Comparison of ENCODE assay signal across 23 mouse cellular contexts in genomic region chr3:138217631-138218264, GRCm38 (mm10). TPM values are rescaled to one million over a fixed set of nuclear protein-coding genes. Genes with fewer than 3 reads are reported as not detected.
DNase-seq lines count a peak whose midpoint lies in the region; ATAC-seq and TF ChIP-seq lines count a peak whose summit lies in the region.
"Had no signal": no experiment of that assay in that cellular context is flagged by ENCODE, and none has a peak within 500 bp of the region (broad histone marks: within the 10 kb centered on the region; RNA-seq: fewer than 3 reads in every experiment).

Gene Adh7, plus strand, starts transcription at chr3:138217760.

- no peak for DNase-seq in embryonic facial prominence, embryonic 10.5 days (ENCODE audit: low spot score)
- DNase-seq in 3T3-L1 (ENCODE audit: low read depth, low spot score) (peak; percentile 92), adipocyte (ENCODE audit: low spot score) (peak; percentile 62), liver (no peak)
- DNase-seq in limb, embryonic 14.5 days (ENCODE audit: low spot score): peak; percentile 42
- DNase-seq in forebrain, embryonic 10.5 days (ENCODE audit: extremely low spot score, low spot score): no peak
- DNase-seq: cerebellum, adult 11-12 months; cerebellum, postnatal 14 days; forebrain, postnatal 0 days; heart, postnatal 10 days; kidney, adult 2 months; kidney, postnatal 10 days; right cerebral cortex, postnatal 25 days; thymus, adult 2 months had no signal

- no peaks in the 10 kb centered on the region for H3K9me3 ChIP-seq in embryonic facial prominence, embryonic 12.5 days
- H3K9me3 ChIP-seq in embryonic facial prominence, embryonic 10.5 days: no peaks in the 10 kb centered on the region
- H3K9me3 ChIP-seq in limb, embryonic 14.5 days (ENCODE audit: control insufficient read depth, low read length): 0 out of 2 replicates have a peak, but pooled peaks cover 3% of the 10 kb centered on the region
- no peaks in the 10 kb centered on the region for H3K9me3 ChIP-seq in forebrain, embryonic 10.5 days
- H3K9me3 ChIP-seq: midbrain, embryonic 13.5 days; stomach, embryonic 15.5 days had no signal

- TF ChIP-seq POLR2A in limb, embryonic 14.5 days (IDR thresholded peaks at IDR 0.05; ENCODE audit: borderline replicate concordance, extremely low read depth, insufficient read depth, insufficient read length): no peak

- H3K4me3 ChIP-seq in embryonic facial prominence, embryonic 12.5 days: no peak within 1 kb of the TSS
- H3K4me3 ChIP-seq in embryonic facial prominence, embryonic 10.5 days: no peak within 1 kb of the TSS
- H3K4me3 ChIP-seq in limb, embryonic 14.5 days (replicated peaks; ENCODE audit: low read length): no peak within 1 kb of the TSS
- H3K4me3 ChIP-seq in forebrain, embryonic 10.5 days: no peak within 1 kb of the TSS
- H3K4me3 ChIP-seq: layer of hippocampus, adult 2 months; midbrain, embryonic 13.5 days; stomach, embryonic 15.5 days had no signal

- peak within 1 kb of the TSS; percentile 50; the same call in 1 of the 2 replicates for H3K27ac ChIP-seq in embryonic facial prominence, embryonic 12.5 days
- H3K27ac ChIP-seq in embryonic facial prominence, embryonic 10.5 days (replicated peaks): no peak within 1 kb of the TSS
- 0 out of 2 replicates have a peak within 1 kb of the TSS, but pooled peaks have one; percentile 27 for H3K27ac ChIP-seq in limb, embryonic 14.5 days (replicated peaks; ENCODE audit: low read depth, low read length)
- H3K27ac ChIP-seq in forebrain, embryonic 10.5 days: no peak within 1 kb of the TSS
- H3K27ac ChIP-seq: layer of hippocampus, adult 2 months; liver, embryonic 14.5 days; midbrain, embryonic 13.5 days; stomach, embryonic 15.5 days had no signal

- no peaks in the 10 kb centered on the region for H3K27me3 ChIP-seq in embryonic facial prominence, embryonic 12.5 days
- H3K27me3 ChIP-seq in embryonic facial prominence, embryonic 10.5 days (replicated peaks; ENCODE audit: low read depth, poor library complexity, severe bottlenecking): no peaks in the 10 kb centered on the region
- H3K27me3 ChIP-seq in limb, embryonic 14.5 days (ENCODE audit: control insufficient read depth, insufficient read depth, low read length): no peaks in the 10 kb centered on the region
- no peaks in the 10 kb centered on the region for H3K27me3 ChIP-seq in forebrain, embryonic 10.5 days (ENCODE audit: poor library complexity, severe bottlenecking)
- H3K27me3 ChIP-seq: midbrain, embryonic 13.5 days; Patski; stomach, embryonic 15.5 days had no signal

- H3K9ac ChIP-seq in embryonic facial prominence, embryonic 12.5 days: no peak within 1 kb of the TSS
- no peak within 1 kb of the TSS for H3K9ac ChIP-seq in limb, embryonic 14.5 days (ENCODE audit: low read depth, low read length, severe bottlenecking)
- H3K9ac ChIP-seq: forebrain, postnatal 0 days; liver, embryonic 14.5 days; midbrain, embryonic 13.5 days; stomach, embryonic 15.5 days had no signal

- peaks cover 7% of the 10 kb centered on the region; the same call in 1 of the 2 replicates for H3K4me1 ChIP-seq in embryonic facial prominence, embryonic 12.5 days
- H3K4me1 ChIP-seq in embryonic facial prominence, embryonic 10.5 days: peaks cover 7% of the 10 kb centered on the region
- H3K4me1 ChIP-seq in limb, embryonic 14.5 days (ENCODE audit: control insufficient read depth, insufficient read depth, low read length): no peaks in the 10 kb centered on the region
- peaks cover 12% of the 10 kb centered on the region for H3K4me1 ChIP-seq in forebrain, embryonic 10.5 days
- H3K4me1 ChIP-seq: stomach, embryonic 15.5 days had no signal

- no peak for ATAC-seq in embryonic facial prominence, embryonic 12.5 days (ENCODE audit: insufficient number of reproducible peaks, insufficient read depth, low FRiP score, low TSS enrichment)
- no peak for ATAC-seq in limb, embryonic 14.5 days (ENCODE audit: low FRiP score, low read depth)
- ATAC-seq: activated CD4-positive, CD25-positive, alpha-beta regulatory T cell, adult 4 months; forebrain, postnatal 0 days; midbrain, embryonic 13.5 days; Patski had no signal

- H3K36me3 ChIP-seq in embryonic facial prominence, embryonic 12.5 days: no peaks in the 10 kb centered on the region
- no peaks in the 10 kb centered on the region for H3K36me3 ChIP-seq in embryonic facial prominence, embryonic 10.5 days (replicated peaks)
- H3K36me3 ChIP-seq in limb, embryonic 14.5 days (ENCODE audit: control insufficient read depth, insufficient read depth, low read length): no peaks in the 10 kb centered on the region
- H3K36me3 ChIP-seq in forebrain, embryonic 10.5 days (replicated peaks): no peaks in the 10 kb centered on the region
- H3K36me3 ChIP-seq: midbrain, embryonic 13.5 days; stomach, embryonic 15.5 days had no signal

- H3K4me2 ChIP-seq in embryonic facial prominence, embryonic 12.5 days (replicated peaks): no peak within 1 kb of the TSS
- no peak within 1 kb of the TSS for H3K4me2 ChIP-seq in limb, embryonic 14.5 days (replicated peaks; ENCODE audit: low read depth, low read length, severe bottlenecking)
- H3K4me2 ChIP-seq: heart, embryonic 11.5 days; midbrain, embryonic 13.5 days; stomach, embryonic 15.5 days had no signal

- 51% methylated on average over 10 of the region's 10 CpGs for WGBS in embryonic facial prominence, embryonic 12.5 days
- WGBS in embryonic facial prominence, embryonic 10.5 days: 75% methylated on average over 10 of the region's 10 CpGs
- WGBS in limb, embryonic 14.5 days: 56% methylated on average over 10 of the region's 10 CpGs
- WGBS in forebrain, embryonic 10.5 days: 85% methylated on average over 10 of the region's 10 CpGs

RNA-seq across cellular contexts. Expression of gene Adh7, which starts in this region (rescaled TPM):
- 0.39 and 0.82 TPM in 2 replicates for polyA plus RNA-seq in embryonic facial prominence, embryonic 12.5 days (2016; fragmentation: Nextera tagmentation; extraction: Ambion mirVana)
- polyA plus RNA-seq in embryonic facial prominence, embryonic 10.5 days (2016; fragmentation: Nextera tagmentation; extraction: Ambion mirVana): not detected in 2 replicates
- 0.64 and 0.77 TPM in 2 replicates for polyA plus RNA-seq in limb, embryonic 14.5 days (2012; rRNA removed)
- 1.9 TPM in 2 replicates for polyA plus RNA-seq in limb, embryonic 14.5 days (2014; fragmentation: Nextera tagmentation; extraction: Ambion mirVana)
- not detected in 2 replicates for polyA plus RNA-seq in forebrain, embryonic 10.5 days (2016; fragmentation: Nextera tagmentation; extraction: Ambion mirVana)
- polyA plus RNA-seq: activated CD4-positive, CD25-positive, alpha-beta regulatory T cell, adult 4 months; heart, embryonic 11.5 days; spleen, adult 2 months had no signal

Comparison
In these comparisons a context has a peak if more than half of its experiments do, and no peak if none do; other contexts are left out.
1. H3K27ac ChIP-seq: peak in embryonic facial prominence, embryonic 12.5 days (single experiment) and limb, embryonic 14.5 days (single experiment); none in embryonic facial prominence, embryonic 10.5 days (single experiment) and forebrain, embryonic 10.5 days (single experiment).
2. DNase-seq: peak in 3T3-L1 (single experiment), adipocyte (single experiment) and limb, embryonic 14.5 days (single experiment); none in embryonic facial prominence, embryonic 10.5 days (single experiment), liver (single experiment) and forebrain, embryonic 10.5 days (single experiment).